Comparison of ENCODE assay signal across 11 mouse cellular contexts in genomic region chr11:91426731-91427130, GRCm38 (mm10).
DNase-seq lines count a peak whose midpoint lies in the region; ATAC-seq and TF ChIP-seq lines count a peak whose summit lies in the region.
"Had no signal": no experiment of that assay in that cellular context is flagged by ENCODE, and none has a peak within 500 bp of the region (broad histone marks: within the 10 kb centered on the region; RNA-seq: fewer than 3 reads in every experiment).

No protein-coding gene starts in this region.

- peak; percentile 48 for DNase-seq in cerebellum, adult 9-10 months
- DNase-seq in layer of hippocampus, adult 8-10 months (ENCODE audit: low spot score in 2 of 2) = peak; percentile 86 to 88
- DNase-seq in right cerebral cortex, adult 18-20 months = peak; percentile 80
- DNase-seq in thymus, postnatal 4 days = no peak
- DNase-seq: B cell, adult 2 months; kidney, postnatal 25 days had no signal

- ATAC-seq in forebrain, embryonic 15.5 days (replicated peaks) = peak; percentile 95
- no peak for ATAC-seq in forebrain, embryonic 12.5 days (ENCODE audit: low FRiP score)
- no peak for ATAC-seq in intestine, postnatal 0 days
- ATAC-seq in inflammation-experienced regulatory T-cells, adult 6 months = no peak
- ATAC-seq: lung, postnatal 0 days had no signal

- no peaks in the 10 kb centered on the region; the same call in 1 of the 2 replicates for H3K4me1 ChIP-seq in forebrain, embryonic 15.5 days
- no peaks in the 10 kb centered on the region for H3K4me1 ChIP-seq in forebrain, embryonic 12.5 days
- no peaks in the 10 kb centered on the region for H3K4me1 ChIP-seq in intestine, postnatal 0 days (replicated peaks; ENCODE audit: control insufficient read depth, insufficient read depth, low read length)

- no peak overlapping the region for H3K27ac ChIP-seq in forebrain, embryonic 15.5 days (replicated peaks)
- no peak overlapping the region for H3K27ac ChIP-seq in forebrain, embryonic 12.5 days
- H3K27ac ChIP-seq in intestine, postnatal 0 days (ENCODE audit: low read depth, low read length) = no peak overlapping the region

- H3K4me2 ChIP-seq in forebrain, embryonic 15.5 days (replicated peaks) = no peak overlapping the region
- H3K4me2 ChIP-seq in forebrain, embryonic 12.5 days = no peak overlapping the region
- H3K4me2 ChIP-seq in intestine, postnatal 0 days (replicated peaks; ENCODE audit: low read depth) = no peak overlapping the region

- WGBS in forebrain, embryonic 15.5 days = 42% methylated on average over 4 of the region's 4 CpGs
- WGBS in forebrain, embryonic 12.5 days = 81% methylated on average over 4 of the region's 4 CpGs
- 73% methylated on average over 4 of the region's 4 CpGs for WGBS in intestine, postnatal 0 days

- H3K36me3 ChIP-seq in forebrain, embryonic 15.5 days = no peaks in the 10 kb centered on the region
- no peaks in the 10 kb centered on the region for H3K36me3 ChIP-seq in forebrain, embryonic 12.5 days (replicated peaks)
- no peaks in the 10 kb centered on the region for H3K36me3 ChIP-seq in intestine, postnatal 0 days (ENCODE audit: control insufficient read depth, insufficient read depth)

- no peak for TF ChIP-seq CTCF in intestine, postnatal 0 days (IDR thresholded peaks at IDR 0.05; ENCODE audit: low read depth)

- no peaks in the 10 kb centered on the region for H3K27me3 ChIP-seq in forebrain, embryonic 15.5 days
- no peaks in the 10 kb centered on the region for H3K27me3 ChIP-seq in forebrain, embryonic 12.5 days
- H3K27me3 ChIP-seq in intestine, postnatal 0 days (replicated peaks; ENCODE audit: control insufficient read depth, insufficient read depth, low read length) = no peaks in the 10 kb centered on the region

- no peak overlapping the region for H3K4me3 ChIP-seq in forebrain, embryonic 15.5 days
- H3K4me3 ChIP-seq in forebrain, embryonic 12.5 days (replicated peaks) = no peak overlapping the region
- no peak overlapping the region for H3K4me3 ChIP-seq in intestine, postnatal 0 days (ENCODE audit: low read depth, low read length)

- no peaks in the 10 kb centered on the region for H3K9me3 ChIP-seq in forebrain, embryonic 15.5 days
- H3K9me3 ChIP-seq in forebrain, embryonic 12.5 days = no peaks in the 10 kb centered on the region
- no peaks in the 10 kb centered on the region for H3K9me3 ChIP-seq in intestine, postnatal 0 days (ENCODE audit: control insufficient read depth)

- no peak overlapping the region for H3K9ac ChIP-seq in forebrain, embryonic 15.5 days (replicated peaks)
- no peak overlapping the region for H3K9ac ChIP-seq in forebrain, embryonic 12.5 days
- no peak overlapping the region for H3K9ac ChIP-seq in intestine, postnatal 0 days (ENCODE audit: low read depth, low read length)
